Mouse (Mus musculus) urinary bladder, postnatal 10 days (tissue): ENCODE data around the gene Prm3.
A peak's percentile ranks its signal among the peaks of the same experiment; 100 is the strongest.
"Not testable (repeated sequence)": the region's sequence is repeated elsewhere in the genome, so short reads cannot be mapped to it uniquely, and the experiment has no call there.

Experiments used
- DNase-seq: peaks from one replicate; pipeline ENCODE4 v3.0.0; 2022; ENCODE audit warnings: low spot score

Prm3 gene

GRCm38 (mm10) chr16:10790702-10791101 is at the start of gene Prm3:
Gene Prm3, minus strand, starts transcription at chr16:10790914.
- DNase-seq: no peak

- DNase-seq: no peak
Measured at GRCm38 (mm10) chr16:10840018-10840417, 49.3 kb upstream of the Prm3 start.

GRCm38 (mm10) chr16:10838487-10839245 is 48.0 kb upstream of the Prm3 start:
- DNase-seq: no peak

GRCm38 (mm10) chr16:10837903-10838302 is 47.2 kb upstream of the Prm3 start:
- DNase-seq: no peak

- no peak for DNase-seq
Measured at GRCm38 (mm10) chr16:10837250-10837649, 46.5 kb upstream of the Prm3 start.

GRCm38 (mm10) chr16:10836388-10836787 is 45.7 kb upstream of the Prm3 start:
- DNase-seq: no peak

GRCm38 (mm10) chr16:10834911-10835587 is 44.3 kb upstream of the Prm3 start, which contains the start of gene Rmi2:
Gene Rmi2, plus strand, starts transcription at chr16:10835059.
- peak; percentile 28 for DNase-seq

- DNase-seq: no peak
Measured at GRCm38 (mm10) chr16:10834542-10834910, 43.8 kb upstream of the Prm3 start.

- DNase-seq: no peak
Measured at GRCm38 (mm10) chr16:10828461-10828805, 37.7 kb upstream of the Prm3 start.

GRCm38 (mm10) chr16:10827766-10828460 is 37.2 kb upstream of the Prm3 start:
- DNase-seq: no peak

- no peak for DNase-seq
Measured at GRCm38 (mm10) chr16:10827269-10827668, 36.6 kb upstream of the Prm3 start.

- no peak for DNase-seq
Measured at GRCm38 (mm10) chr16:10825840-10826239, 35.1 kb upstream of the Prm3 start.

- DNase-seq: no peak
Measured at GRCm38 (mm10) chr16:10824536-10824935, 33.8 kb upstream of the Prm3 start.

GRCm38 (mm10) chr16:10821387-10821786 is 30.7 kb upstream of the Prm3 start:
- no peak for DNase-seq

GRCm38 (mm10) chr16:10819966-10820365 is 29.3 kb upstream of the Prm3 start:
- no peak for DNase-seq

GRCm38 (mm10) chr16:10818579-10819135 is 27.9 kb upstream of the Prm3 start:
- no peak for DNase-seq

- no peak for DNase-seq
Measured at GRCm38 (mm10) chr16:10814864-10815263, 24.1 kb upstream of the Prm3 start.

GRCm38 (mm10) chr16:10813726-10814125 is 23.0 kb upstream of the Prm3 start:
- no peak for DNase-seq

- DNase-seq: no peak
Measured at GRCm38 (mm10) chr16:10812865-10813371, 22.2 kb upstream of the Prm3 start, which contains the start of gene Gm11172. Gene Gm11172, plus strand, starts transcription at chr16:10812915.

- no peak for DNase-seq
Measured at GRCm38 (mm10) chr16:10810376-10810775, 19.7 kb upstream of the Prm3 start.

- no peak for DNase-seq
Measured at GRCm38 (mm10) chr16:10805789-10806527, 15.2 kb upstream of the Prm3 start, which contains the start of gene Prm1. Gene Prm1, minus strand, starts transcription at chr16:10805839.

- not testable (repeated sequence) for DNase-seq
Measured at GRCm38 (mm10) chr16:10802420-10802819, 11.7 kb upstream of the Prm3 start.
